In the genomic region with DNA sequence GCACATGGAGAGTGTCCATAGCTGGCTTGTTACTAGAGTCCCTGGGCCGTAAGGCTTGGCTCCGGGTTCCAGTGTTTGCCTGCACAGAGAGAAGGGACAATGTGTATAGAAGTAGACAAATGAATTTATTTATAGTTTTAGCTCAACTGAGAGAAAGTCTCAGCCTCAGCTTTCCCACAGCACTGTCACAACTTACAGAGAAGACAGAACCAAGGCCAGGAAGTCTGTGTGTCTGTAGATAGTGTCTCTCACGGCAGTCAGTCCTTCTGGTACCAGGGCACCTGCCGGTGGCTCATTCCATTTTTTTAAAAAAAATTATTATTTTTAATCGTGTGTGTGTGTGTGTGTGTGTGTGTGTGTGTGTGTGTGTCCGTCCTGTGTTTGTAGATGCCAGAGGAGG, we compare ENCODE assay signal across 12 mouse cellular contexts. TPM values are rescaled to one million over a fixed set of nuclear protein-coding genes. Genes with fewer than 3 reads are reported as not detected.
DNase-seq lines count a peak whose midpoint lies in the region; ATAC-seq and TF ChIP-seq lines count a peak whose summit lies in the region.
"Had no signal": no experiment of that assay in that cellular context is flagged by ENCODE, and none has a peak within 500 bp of the region (broad histone marks: within the 10 kb centered on the region; RNA-seq: fewer than 3 reads in every experiment).

No protein-coding gene starts in this region.

- 67% methylated on average over 6 of the region's 6 CpGs for WGBS in heart, embryonic 14.5 days
- 58% methylated on average over 6 of the region's 6 CpGs for WGBS in lung, postnatal 0 days
- 37% methylated on average over 6 of the region's 6 CpGs for WGBS in liver, postnatal 0 days (ENCODE audit: insufficient replicate concordance)

- peak overlapping the region in 1 of 2 experiments; percentile 80; a peak in 2 of 4 replicates for H3K27ac ChIP-seq in heart, embryonic 14.5 days (replicated peaks in 1 of 2; ENCODE audit: control insufficient read depth in 1 of 2, insufficient read depth in 1 of 2, low read depth in 2 of 2, low read length in 2 of 2)
- H3K27ac ChIP-seq in lung, postnatal 0 days (ENCODE audit: low read length) = peak overlapping the region; percentile 96; the same call in 1 of the 2 replicates
- H3K27ac ChIP-seq in brown adipose tissue, adult 24 weeks (replicated peaks; ENCODE audit: low read depth, low read length) = peak overlapping the region; percentile 90
- H3K27ac ChIP-seq in liver, postnatal 0 days (ENCODE audit: low read depth) = peak overlapping the region; percentile 98

- H3K4me3 ChIP-seq in heart, embryonic 14.5 days (ENCODE audit: control insufficient read depth in 1 of 2, insufficient read depth in 1 of 2, low read depth in 1 of 2, low read length in 2 of 2) = no peak overlapping the region
- no peak overlapping the region for H3K4me3 ChIP-seq in lung, postnatal 0 days (ENCODE audit: low read depth, low read length)
- peak overlapping the region; percentile 91; the same call in 1 of the 2 replicates for H3K4me3 ChIP-seq in brown adipose tissue, adult 24 weeks (ENCODE audit: insufficient read depth, low read depth, low read length)
- H3K4me3 ChIP-seq in liver, postnatal 0 days (ENCODE audit: low read depth, low read length) = peak overlapping the region; percentile 80; the same call in 1 of the 2 replicates

- intact Hi-C loops in heart, postnatal 14 days (cut with DNase I) = no loop called here

- no peak for TF ChIP-seq EP300 in lung, postnatal 0 days (IDR thresholded peaks at IDR 0.05)
- no peak for TF ChIP-seq EP300 in liver, postnatal 0 days (IDR thresholded peaks at IDR 0.05; ENCODE audit: low read depth)

- H3K27me3 ChIP-seq in heart, embryonic 14.5 days (ENCODE audit: control insufficient read depth, insufficient read depth, low read length) = no peaks in the 10 kb centered on the region
- H3K27me3 ChIP-seq in lung, postnatal 0 days (replicated peaks; ENCODE audit: insufficient read depth, low read length) = no peaks in the 10 kb centered on the region
- no peaks in the 10 kb centered on the region for H3K27me3 ChIP-seq in liver, postnatal 0 days (ENCODE audit: insufficient read depth, low read length)
- H3K27me3 ChIP-seq: hindbrain, embryonic 12.5 days had no signal

- no peak for DNase-seq in heart, postnatal 14 days
- DNase-seq in lung, postnatal 0 days (ENCODE audit: low spot score) = no peak
- DNase-seq in lung, postnatal 25 days (ENCODE audit: low spot score) = no peak
- no peak for DNase-seq in liver, postnatal 0 days
- DNase-seq in adrenal gland, postnatal 25 days = no peak
- no peak for DNase-seq in adrenal gland, postnatal 4 days (ENCODE audit: low spot score in 2 of 2)
- DNase-seq: cerebellum, adult 9-11 months had no signal

- H3K4me1 ChIP-seq in heart, embryonic 14.5 days (ENCODE audit: control insufficient read depth in 2 of 2, insufficient read depth in 2 of 2, low read length in 2 of 2) = peaks cover 16 to 21% of the 10 kb centered on the region in 2 experiments
- H3K4me1 ChIP-seq in lung, postnatal 0 days (ENCODE audit: insufficient read depth, low read depth, low read length) = peaks cover 10% of the 10 kb centered on the region; the same call in 1 of the 2 replicates
- H3K4me1 ChIP-seq in brown adipose tissue, adult 24 weeks (ENCODE audit: control insufficient read depth, insufficient read depth, insufficient read length, low read length) = peaks cover 16% of the 10 kb centered on the region
- H3K4me1 ChIP-seq in liver, postnatal 0 days (ENCODE audit: insufficient read depth) = peaks cover 22% of the 10 kb centered on the region

- H3K4me2 ChIP-seq in heart, embryonic 14.5 days (ENCODE audit: low read length) = peak overlapping the region; percentile 96
- no peak overlapping the region for H3K4me2 ChIP-seq in lung, postnatal 0 days (replicated peaks; ENCODE audit: low read depth, low read length)
- peak overlapping the region; percentile 88 for H3K4me2 ChIP-seq in liver, postnatal 0 days (ENCODE audit: low read depth, low read length)

- H3K36me3 ChIP-seq in heart, embryonic 14.5 days (ENCODE audit: control insufficient read depth, insufficient read depth, low read length) = no peaks in the 10 kb centered on the region
- no peaks in the 10 kb centered on the region for H3K36me3 ChIP-seq in lung, postnatal 0 days (ENCODE audit: insufficient read depth, low read length)
- peaks cover 12% of the 10 kb centered on the region; the same call in 1 of the 2 replicates for H3K36me3 ChIP-seq in liver, postnatal 0 days (replicated peaks; ENCODE audit: insufficient read depth, low read length)
- H3K36me3 ChIP-seq: hindbrain, embryonic 12.5 days; midbrain, embryonic 10.5 days had no signal

- ATAC-seq in heart, embryonic 14.5 days (ENCODE audit: insufficient number of reproducible peaks, insufficient read depth, low FRiP score, low read depth) = no peak
- no peak for ATAC-seq in lung, postnatal 0 days
- no peak for ATAC-seq in liver, postnatal 0 days

- H3K9me3 ChIP-seq in heart, embryonic 14.5 days (ENCODE audit: control insufficient read depth, low read length) = no peaks in the 10 kb centered on the region
- H3K9me3 ChIP-seq in lung, postnatal 0 days (ENCODE audit: low read length) = no peaks in the 10 kb centered on the region
- no peaks in the 10 kb centered on the region for H3K9me3 ChIP-seq in liver, postnatal 0 days (ENCODE audit: low read length)
- H3K9me3 ChIP-seq: hindbrain, embryonic 12.5 days; midbrain, embryonic 10.5 days had no signal

- no peak overlapping the region for H3K9ac ChIP-seq in heart, embryonic 14.5 days (ENCODE audit: low read length)
- H3K9ac ChIP-seq in lung, postnatal 0 days (replicated peaks; ENCODE audit: low read depth) = no peak overlapping the region; the same call in 1 of the 2 replicates
- H3K9ac ChIP-seq in liver, postnatal 0 days (replicated peaks) = peak overlapping the region; percentile 89

- no peak for TF ChIP-seq CTCF in lung, postnatal 0 days (IDR thresholded peaks at IDR 0.05)
- no peak for TF ChIP-seq CTCF in liver, postnatal 0 days (IDR thresholded peaks at IDR 0.05; ENCODE audit: low read depth)

RNA-seq across cellular contexts. Expression of gene Tapbpl, which starts 0.9 kb away (rescaled TPM):
- polyA plus RNA-seq in heart, embryonic 14.5 days (2014; fragmentation: Nextera tagmentation; extraction: Ambion mirVana) = 4.0 and 4.4 TPM in 2 replicates
- total RNA-seq in heart, postnatal 14 days (2021) = 1 to 10 TPM; 4.0 to 4.3 TPM
- 14.2 and 16.9 TPM in 2 replicates for polyA plus RNA-seq in lung, postnatal 0 days (2015; fragmentation: Nextera tagmentation; extraction: Ambion mirVana)
- polyA plus RNA-seq in brown adipose tissue, adult 24 weeks (2012; ENCODE audit: insufficient read depth, insufficient read length, missing spikeins) = 16.1 and 24.1 TPM in 2 replicates
- 14.4 and 14.7 TPM in 2 replicates for polyA plus RNA-seq in liver, postnatal 0 days (2015; fragmentation: Nextera tagmentation; extraction: Ambion mirVana)
- total RNA-seq in adrenal gland, postnatal 25 days (2021) = 7.6 and 9.8 TPM in 2 replicates
- 10 to 100 TPM; 10.2 to 11.3 TPM for total RNA-seq in adrenal gland, postnatal 4 days (2021)

RNA-seq across cellular contexts. Expression of gene Cd27, which starts 4.3 kb away (rescaled TPM):
- 2.5 and 3.2 TPM in 2 replicates for polyA plus RNA-seq in heart, embryonic 14.5 days (2014; fragmentation: Nextera tagmentation; extraction: Ambion mirVana)
- 1 to 10 TPM in 1 of 2 experiments, under 1 TPM in 1; 0.91 to 7.5 TPM for total RNA-seq in heart, postnatal 14 days (2021)
- polyA plus RNA-seq in lung, postnatal 0 days (2015; fragmentation: Nextera tagmentation; extraction: Ambion mirVana) = 2.4 and 3.0 TPM in 2 replicates
- polyA plus RNA-seq in brown adipose tissue, adult 24 weeks (2012; ENCODE audit: insufficient read depth, insufficient read length, missing spikeins) = not detected in 2 replicates
- polyA plus RNA-seq in liver, postnatal 0 days (2015; fragmentation: Nextera tagmentation; extraction: Ambion mirVana) = 1.1 and 2.3 TPM in 2 replicates
- 0.79 TPM in 1 of 2 replicates, not detected in the other for total RNA-seq in adrenal gland, postnatal 25 days (2021)
- under 1 TPM; 0.36 to 0.68 TPM for total RNA-seq in adrenal gland, postnatal 4 days (2021)
- total RNA-seq: left cerebral cortex, postnatal 14 days had no signal

RNA-seq across cellular contexts. Expression of gene Vamp1, which starts 17.2 kb away (rescaled TPM):
- polyA plus RNA-seq in heart, embryonic 14.5 days (2014; fragmentation: Nextera tagmentation; extraction: Ambion mirVana) = 2.6 and 2.7 TPM in 2 replicates
- 1 to 10 TPM; 9.3 to 9.8 TPM for total RNA-seq in heart, postnatal 14 days (2021)
- polyA plus RNA-seq in lung, postnatal 0 days (2015; fragmentation: Nextera tagmentation; extraction: Ambion mirVana) = 3.0 and 3.5 TPM in 2 replicates
- 5.4 and 7.7 TPM in 2 replicates for polyA plus RNA-seq in brown adipose tissue, adult 24 weeks (2012; ENCODE audit: insufficient read depth, insufficient read length, missing spikeins)
- polyA plus RNA-seq in liver, postnatal 0 days (2015; fragmentation: Nextera tagmentation; extraction: Ambion mirVana) = 1.4 and 1.7 TPM in 2 replicates
- 81.4 and 102 TPM in 2 replicates for total RNA-seq in adrenal gland, postnatal 25 days (2021)
- 10 to 100 TPM; 42.5 to 44.0 TPM for total RNA-seq in adrenal gland, postnatal 4 days (2021)

RNA-seq across cellular contexts. Expression of gene Mrpl51, which starts 40.9 kb away (rescaled TPM):
- 261 and 264 TPM in 2 replicates for polyA plus RNA-seq in heart, embryonic 14.5 days (2014; fragmentation: Nextera tagmentation; extraction: Ambion mirVana)
- 100 to 1,000 TPM; 279 to 289 TPM for total RNA-seq in heart, postnatal 14 days (2021)
- polyA plus RNA-seq in lung, postnatal 0 days (2015; fragmentation: Nextera tagmentation; extraction: Ambion mirVana) = 151 and 154 TPM in 2 replicates
- polyA plus RNA-seq in brown adipose tissue, adult 24 weeks (2012; ENCODE audit: insufficient read depth, insufficient read length, missing spikeins) = 316 and 439 TPM in 2 replicates
- 210 and 215 TPM in 2 replicates for polyA plus RNA-seq in liver, postnatal 0 days (2015; fragmentation: Nextera tagmentation; extraction: Ambion mirVana)
- total RNA-seq in adrenal gland, postnatal 25 days (2021) = 158 and 198 TPM in 2 replicates
- 100 to 1,000 TPM; 155 to 168 TPM for total RNA-seq in adrenal gland, postnatal 4 days (2021)

RNA-seq across cellular contexts. Expression of gene Ncapd2, which starts 41.0 kb away (rescaled TPM):
- 66.0 and 67.5 TPM in 2 replicates for polyA plus RNA-seq in heart, embryonic 14.5 days (2014; fragmentation: Nextera tagmentation; extraction: Ambion mirVana)
- 10 to 100 TPM; 28.1 to 33.4 TPM for total RNA-seq in heart, postnatal 14 days (2021)
- polyA plus RNA-seq in lung, postnatal 0 days (2015; fragmentation: Nextera tagmentation; extraction: Ambion mirVana) = 5.9 and 7.9 TPM in 2 replicates
- 7.5 and 9.2 TPM in 2 replicates for polyA plus RNA-seq in brown adipose tissue, adult 24 weeks (2012; ENCODE audit: insufficient read depth, insufficient read length, missing spikeins)
- polyA plus RNA-seq in liver, postnatal 0 days (2015; fragmentation: Nextera tagmentation; extraction: Ambion mirVana) = 33.5 and 39.1 TPM in 2 replicates
- 35.6 and 48.3 TPM in 2 replicates for total RNA-seq in adrenal gland, postnatal 25 days (2021)
- total RNA-seq in adrenal gland, postnatal 4 days (2021) = 100 to 1,000 TPM in 1 of 2 experiments, 10 to 100 TPM in 1; 95.5 to 107 TPM

Comparison
In these comparisons a context has a peak if more than half of its experiments do, and no peak if none do; other contexts are left out.
1. H3K4me3 ChIP-seq: peak in brown adipose tissue, adult 24 weeks (single experiment) and liver, postnatal 0 days (single experiment); none in heart, embryonic 14.5 days (0 of 2) and lung, postnatal 0 days (single experiment).